Mouse (Mus musculus) liver, postnatal 0 days (tissue): ENCODE data around the gene Ptma. TPM values are rescaled to one million over a fixed set of nuclear protein-coding genes. Genes with fewer than 3 reads are reported as not detected.
A peak's percentile ranks its signal among the peaks of the same experiment; 100 is the strongest.

Experiments
- ATAC-seq: fragments of 200-750 bp; cut with Nextera tagmentation; 2 replicates; pipeline ENCODE4 v1.8.0; 2017; ENCODE audit warnings: mild to moderate bottlenecking, moderate library complexity
- DNase-seq: peaks from one replicate; pipeline ENCODE4 v3.0.0-alpha.2; 2016
- H3K27ac ChIP-seq: fragments of 300-500 bp; sonication (generic); 2 replicates; pipeline ENCODE4 v1.5.1; 2014; ENCODE audit warnings: antibody characterized with exemption, moderate library complexity, mild to moderate bottlenecking, low read depth
- H3K27me3 ChIP-seq: fragments of 300-500 bp; sonication (generic); 2 replicates; pipeline ENCODE4 v1.6.1; 2014; ENCODE audit warnings: low read length, control low read depth, mixed read lengths; ENCODE audit not compliant: insufficient read depth
- H3K36me3 ChIP-seq: fragments of 300-500 bp; sonication (generic); replicated peaks from 2 replicates; pipeline ENCODE4 v1.6.1; 2014; ENCODE audit warnings: mild to moderate bottlenecking, control low read depth, low read length, moderate library complexity, mixed read lengths; ENCODE audit not compliant: insufficient read depth
- H3K4me1 ChIP-seq: fragments of 300-500 bp; sonication (generic); 2 replicates; pipeline ENCODE4 v1.6.1; 2014; ENCODE audit warnings: antibody characterized with exemption, mild to moderate bottlenecking, control low read depth; ENCODE audit not compliant: insufficient read depth
- H3K4me2 ChIP-seq: fragments of 300-500 bp; sonication (generic); 2 replicates; pipeline ENCODE4 v1.6.1; 2014; ENCODE audit warnings: low read depth, mild to moderate bottlenecking, low read length, moderate library complexity, mixed read lengths
- H3K4me3 ChIP-seq: fragments of 300-500 bp; sonication (generic); 2 replicates; pipeline ENCODE4 v1.5.1; 2014; ENCODE audit warnings: low read depth, low read length
- H3K9ac ChIP-seq: fragments of 300-500 bp; sonication (generic); replicated peaks from 2 replicates; pipeline ENCODE4 v1.6.1; 2014; ENCODE audit warnings: mild to moderate bottlenecking, moderate library complexity
- H3K9me3 ChIP-seq: fragments of 300-500 bp; sonication (generic); 2 replicates; pipeline ENCODE4 v1.6.1; 2016; ENCODE audit warnings: mild to moderate bottlenecking, control low read depth, low read length, mixed read lengths
- CTCF ChIP-seq: sonication (generic); IDR thresholded peaks from 2 replicates; pipeline ENCODE4 v1.5.1; 2016; ENCODE audit warnings: antibody characterized with exemption, low read depth
- EP300 ChIP-seq: IDR thresholded peaks from 2 replicates; pipeline ENCODE4 v1.6.1; 2016; ENCODE audit warnings: antibody characterized with exemption, low read depth, mild to moderate bottlenecking
- WGBS: fragments of 180-500 bp; shearing (Covaris S2); extraction: QIAGEN DNeasy Blood & Tissue Kit; methylation state at CpG from one replicate; pipeline ENCODE4 v1.1.7; 2014; ENCODE audit not compliant: insufficient replicate concordance; 5-methylcytosine and 5-hydroxymethylcytosine counted together
- polyA plus RNA-seq: library from polyadenylated mRNA; unstranded; fragments of >200 nt; fragmentation: Nextera tagmentation; extraction: Ambion mirVana; gene quantifications from 2 replicates; pipeline ENCODE4 v1.2.1, GENCODE M21; 2015

The Ptma gene
- polyA plus RNA-seq, 1 experiment from 2014 or later, result 799 TPM

DNA sequence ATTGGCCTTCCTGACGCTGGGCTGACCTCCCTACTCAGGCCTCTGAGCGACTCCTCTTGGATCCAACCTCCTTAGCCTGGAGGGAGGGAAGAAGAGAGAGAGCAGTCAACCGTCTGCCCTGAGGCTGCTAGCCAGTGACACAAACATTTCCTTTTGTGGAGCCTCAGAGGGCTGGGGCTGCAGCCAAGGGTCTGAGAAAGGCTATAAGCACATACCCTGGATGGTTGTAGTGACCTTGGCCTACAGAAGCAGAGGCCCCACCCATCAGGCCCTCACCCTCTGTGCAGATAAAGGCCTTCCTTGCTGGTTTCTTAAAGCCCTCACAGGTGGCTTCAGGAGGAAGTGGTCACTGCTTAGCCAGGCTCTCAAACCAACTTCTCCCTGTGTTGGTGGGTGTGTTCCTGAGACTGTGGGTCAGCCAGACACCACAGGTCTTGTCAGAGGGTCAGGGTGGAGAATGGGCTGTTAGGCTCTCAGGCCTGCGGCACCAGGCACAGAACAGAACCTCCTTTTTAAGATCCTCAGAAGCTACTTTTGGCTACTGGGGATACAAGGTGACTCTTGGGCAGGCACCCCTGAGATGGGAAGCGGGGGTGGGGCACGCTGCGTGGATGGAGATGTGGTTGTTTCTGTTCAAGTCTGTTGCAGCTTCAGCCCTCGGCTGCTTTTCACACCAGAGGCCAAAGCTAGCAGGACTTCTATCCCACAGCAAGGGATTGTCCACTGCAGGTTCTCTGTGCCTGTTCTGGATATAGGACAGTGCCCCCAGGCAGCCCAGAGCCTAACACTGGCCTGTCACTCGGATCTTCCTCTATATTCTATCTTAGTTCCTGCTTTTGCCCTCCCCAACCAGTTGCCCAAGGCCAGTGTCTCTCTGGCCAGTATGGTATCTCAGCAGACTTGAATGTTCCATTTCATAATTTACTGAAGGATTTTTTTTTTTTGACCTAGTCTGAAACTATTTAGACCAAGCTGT lies 34.1 kb upstream of the Ptma start:
- Histone ChIP-seq H3K36me3 (no peaks in the 10 kb centered on the region), H3K4me3 (no peak overlapping the region), H3K27me3 (no peaks in the 10 kb centered on the region), H3K4me1 (peaks cover 47% of the 10 kb centered on the region), H3K27ac (peak overlapping the region; percentile 79), H3K4me2 (peak overlapping the region; percentile 47), H3K9me3 (no peaks in the 10 kb centered on the region), H3K9ac (peak overlapping the region; percentile 52)
- peak; percentile 55 for DNase-seq
- TF ChIP-seq EP300, result no peak
- no peak for TF ChIP-seq CTCF
- no peak for ATAC-seq
- 48% methylated on average over 9 of the region's 9 CpGs for WGBS

DNA sequence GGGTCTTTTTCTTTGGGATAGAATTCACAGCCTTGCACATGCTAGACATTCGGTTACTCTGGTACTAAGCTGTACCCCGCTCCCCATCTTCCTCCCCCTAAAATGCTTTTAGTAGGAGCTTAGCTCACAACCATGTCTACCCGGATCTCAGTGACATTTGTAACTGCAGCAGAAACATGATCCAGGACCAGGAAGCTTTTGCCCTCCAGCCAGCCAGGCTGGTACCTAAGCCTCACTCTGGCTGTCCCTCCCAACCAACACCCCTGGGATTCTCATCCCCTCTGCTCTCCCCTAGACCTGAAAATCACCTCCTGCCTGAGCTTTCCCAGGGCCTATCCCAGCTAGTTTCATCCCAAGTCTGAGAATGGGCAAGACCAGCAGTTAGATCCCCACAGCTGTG lies 32.7 kb upstream of the Ptma start:
- DNase-seq (no peak), ATAC-seq (no peak)
- Histone ChIP-seq H3K4me2 (no peak overlapping the region), H3K4me1 (peaks cover 54% of the 10 kb centered on the region), H3K9me3 (no peaks in the 10 kb centered on the region), H3K27ac (0 out of 2 replicates have a peak overlapping the region, but pooled peaks have one; percentile 1), H3K9ac (no peak overlapping the region), H3K36me3 (no peaks in the 10 kb centered on the region), H3K4me3 (no peak overlapping the region), H3K27me3 (no peaks in the 10 kb centered on the region)
- no peak for TF ChIP-seq EP300
- no peak for TF ChIP-seq CTCF
- 83% methylated on average over 3 of the region's 3 CpGs for WGBS

DNA sequence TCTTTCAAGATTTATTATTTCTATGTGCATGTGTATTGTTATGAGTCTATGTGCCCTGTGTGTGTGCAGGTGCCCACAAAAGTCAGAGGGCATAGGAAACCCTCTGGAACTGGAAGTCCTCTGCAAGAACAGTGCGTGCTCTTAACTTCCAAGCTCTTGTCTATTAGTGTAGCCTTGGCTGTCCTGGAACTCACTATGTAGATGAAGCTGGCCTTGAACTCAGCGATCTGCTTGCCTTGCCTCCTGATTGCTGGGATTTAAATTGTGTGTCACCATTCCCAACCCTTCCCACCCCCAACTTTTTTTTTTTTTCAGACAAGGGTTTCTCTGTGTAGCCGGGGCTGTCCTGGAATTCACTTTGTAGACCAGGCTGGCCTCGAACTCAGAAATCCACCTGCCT lies 30.2 kb upstream of the Ptma start:
- no peak overlapping the region for H3K9ac ChIP-seq
- no peaks in the 10 kb centered on the region for H3K9me3 ChIP-seq
- DNase-seq (no peak), ATAC-seq (no peak)
- no peaks in the 10 kb centered on the region for H3K36me3 ChIP-seq
- TF ChIP-seq CTCF (no peak), EP300 (no peak)
- 91% methylated on average over 4 of the region's 4 CpGs for WGBS
- H3K27me3 ChIP-seq, result no peaks in the 10 kb centered on the region
- H3K4me1 ChIP-seq, result peaks cover 60% of the 10 kb centered on the region
- H3K4me2 ChIP-seq, result no peak overlapping the region
- H3K4me3 ChIP-seq, result no peak overlapping the region
- H3K27ac ChIP-seq, result no peak overlapping the region

DNA sequence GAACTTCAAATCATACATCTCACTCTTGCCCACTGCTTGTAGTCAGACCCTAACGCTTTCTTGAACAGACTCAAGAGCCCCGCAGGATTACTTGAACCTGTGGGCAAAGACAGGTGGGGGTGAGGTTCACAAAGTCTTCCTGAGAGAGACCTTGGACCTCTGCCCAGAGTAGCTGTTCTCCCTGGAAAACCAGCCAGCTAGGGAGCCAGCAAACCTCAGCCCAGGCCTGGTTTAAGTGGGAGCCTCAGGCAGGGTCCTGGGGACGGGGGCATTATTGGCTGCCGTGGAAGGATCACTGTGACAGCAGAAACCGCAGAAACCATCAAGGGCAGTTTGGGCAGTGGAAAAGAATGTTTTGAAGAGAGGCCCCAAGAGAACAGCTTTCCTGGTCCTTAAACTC lies 29.2 kb upstream of the Ptma start:
- Histone ChIP-seq H3K4me2 (peak overlapping the region; percentile 31; the same call in 1 of the 2 replicates), H3K9me3 (no peaks in the 10 kb centered on the region), H3K9ac (no peak overlapping the region; the same call in 1 of the 2 replicates), H3K4me1 (peaks cover 58% of the 10 kb centered on the region), H3K27me3 (no peaks in the 10 kb centered on the region), H3K4me3 (no peak overlapping the region), H3K36me3 (no peaks in the 10 kb centered on the region), H3K27ac (peak overlapping the region; percentile 75)
- ATAC-seq, result no peak
- DNase-seq, result no peak
- TF ChIP-seq CTCF (no peak), EP300 (no peak)
- WGBS, result 58% methylated on average over 5 of the region's 5 CpGs

DNA sequence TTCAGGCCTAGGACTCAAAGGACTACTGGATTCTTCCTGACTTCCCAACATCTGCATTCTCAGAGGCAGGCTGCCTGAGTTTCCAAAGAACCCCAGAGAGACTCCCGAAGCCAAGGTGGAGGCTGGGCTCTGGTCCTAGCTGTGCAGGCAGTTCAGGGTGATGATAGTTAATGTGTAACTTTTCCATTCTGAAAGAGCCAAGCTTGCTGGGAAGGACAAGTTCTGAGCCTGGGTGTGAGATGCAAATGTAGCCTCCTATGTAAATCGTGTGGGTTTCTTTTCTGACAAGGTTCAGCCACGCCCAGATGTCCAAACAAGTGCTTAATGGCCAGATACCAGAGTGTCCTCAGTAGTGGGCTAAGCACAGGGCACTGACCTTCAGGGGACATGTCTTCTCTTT lies 28.5 kb upstream of the Ptma start:
- Histone ChIP-seq H3K27ac (peak overlapping the region; percentile 75), H3K27me3 (no peaks in the 10 kb centered on the region), H3K4me2 (0 out of 2 replicates have a peak overlapping the region, but pooled peaks have one; percentile 31), H3K4me3 (no peak overlapping the region), H3K36me3 (no peaks in the 10 kb centered on the region), H3K9ac (no peak overlapping the region; the same call in 1 of the 2 replicates), H3K9me3 (no peaks in the 10 kb centered on the region), H3K4me1 (peaks cover 56% of the 10 kb centered on the region)
- whole genome bisulfite sequencing, result 36% methylated on average over 3 of the region's 3 CpGs
- TF ChIP-seq EP300, result no peak
- no peak for TF ChIP-seq CTCF
- ATAC-seq, result no peak
- DNase-seq, result no peak

DNA sequence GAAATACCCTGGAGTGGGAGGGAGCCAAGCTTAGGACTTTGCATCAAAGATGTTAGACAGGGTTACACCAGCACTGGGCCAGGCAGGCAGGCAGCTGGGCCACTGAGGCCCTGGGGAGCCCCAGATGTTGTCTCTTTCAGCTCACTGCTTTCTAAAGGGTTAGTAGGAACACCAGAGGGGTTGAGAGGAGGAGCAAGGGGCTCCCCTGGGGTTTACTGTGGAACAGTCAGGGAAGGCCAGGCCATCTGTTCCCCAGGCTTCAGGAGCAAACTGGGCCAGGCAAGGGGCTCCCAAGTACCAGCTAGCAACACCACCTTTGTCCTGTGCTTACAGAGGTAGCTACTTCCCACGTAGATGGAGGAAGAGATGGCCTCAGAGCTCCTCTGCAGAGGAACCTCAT lies 27.9 kb upstream of the Ptma start:
- H3K27me3 ChIP-seq, result no peaks in the 10 kb centered on the region
- peaks cover 63% of the 10 kb centered on the region for H3K4me1 ChIP-seq
- DNase-seq (peak; percentile 40), ATAC-seq (no peak)
- WGBS, result 45% methylated on average over 1 of the region's 1 CpGs
- H3K4me2 ChIP-seq, result no peak overlapping the region
- H3K9me3 ChIP-seq, result no peaks in the 10 kb centered on the region
- TF ChIP-seq CTCF (no peak), EP300 (no peak)
- H3K36me3 ChIP-seq, result no peaks in the 10 kb centered on the region
- no peak overlapping the region for H3K4me3 ChIP-seq
- peak overlapping the region; percentile 68 for H3K27ac ChIP-seq
- no peak overlapping the region for H3K9ac ChIP-seq
